16 mouse cellular contexts compared by ENCODE assay signal in the genomic region with DNA sequence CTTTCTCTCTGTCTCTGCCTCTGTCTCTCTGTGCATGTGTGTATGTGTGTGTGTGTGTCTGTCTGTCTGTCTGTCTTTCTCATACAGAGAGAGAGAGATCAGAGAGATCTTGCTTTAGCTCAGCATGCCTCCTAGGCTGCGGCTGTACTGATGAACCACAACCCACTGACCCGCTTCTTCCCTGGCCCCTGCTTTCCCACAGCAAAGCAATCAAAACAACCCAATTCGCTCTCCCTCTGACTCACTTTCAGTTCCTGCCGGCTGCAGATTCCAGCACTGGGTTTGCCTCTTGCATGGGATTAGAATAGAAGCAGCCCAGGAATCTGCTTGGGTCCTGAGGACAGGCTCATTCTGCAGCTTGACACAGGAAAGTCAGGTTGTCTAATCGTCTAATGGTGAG. TPM values are rescaled to one million over a fixed set of nuclear protein-coding genes. Genes with fewer than 3 reads are reported as not detected.
DNase-seq lines count a peak whose midpoint lies in the region; ATAC-seq and TF ChIP-seq lines count a peak whose summit lies in the region.
"Had no signal": no experiment of that assay in that cellular context is flagged by ENCODE, and none has a peak within 500 bp of the region (broad histone marks: within the 10 kb centered on the region; RNA-seq: fewer than 3 reads in every experiment).

No protein-coding gene starts in this region.

- H3K27ac ChIP-seq in heart, embryonic 14.5 days (replicated peaks in 1 of 2; ENCODE audit: control insufficient read depth in 1 of 2, insufficient read depth in 1 of 2, low read depth in 2 of 2, low read length in 2 of 2), result no peak overlapping the region
- peak overlapping the region; percentile 85 for H3K27ac ChIP-seq in embryonic fibroblast, embryonic 13.5 days (ENCODE audit: insufficient read depth, low read length)
- H3K27ac ChIP-seq: heart, embryonic 15.5 days; lung, embryonic 15.5 days had no signal

- H3K4me2 ChIP-seq in heart, embryonic 14.5 days (ENCODE audit: low read length), result 0 out of 2 replicates have a peak overlapping the region, but pooled peaks have one; percentile 4
- H3K4me2 ChIP-seq: heart, embryonic 15.5 days; lung, embryonic 15.5 days had no signal

- peak; percentile 25 for DNase-seq in adrenal gland, postnatal 14 days
- no peak for DNase-seq in adrenal gland, adult 18-20 months (ENCODE audit: low spot score in 2 of 2)
- no peak for DNase-seq in heart, postnatal 25 days (ENCODE audit: low spot score)
- DNase-seq in Muller cell, postnatal 12 days (ENCODE audit: inconsistent ontology term), result peak; percentile 84
- no peak for DNase-seq in layer of hippocampus, postnatal 25 days (ENCODE audit: extremely low spot score in 1 of 2, low spot score in 1 of 2)
- no peak for DNase-seq in B cell, adult 2 months
- DNase-seq: cerebellum, postnatal 25 days; kidney, adult 9 months; layer of hippocampus, postnatal 36 days; midbrain, embryonic 14.5 days; right cerebral cortex, postnatal 14 days had no signal

- H3K36me3 ChIP-seq in heart, embryonic 14.5 days (ENCODE audit: control insufficient read depth, insufficient read depth, low read length), result 0 out of 2 replicates have a peak, but pooled peaks cover 4% of the 10 kb centered on the region
- H3K36me3 ChIP-seq: heart, embryonic 15.5 days; lung, embryonic 15.5 days had no signal

- intact Hi-C loops in heart, postnatal 25 days (cut with DNase I), result loop anchor here (5.0 kb wide), 1 partner anchor 43 kb away; no protein-coding TSS in a partner anchor

- H3K4me1 ChIP-seq in heart, embryonic 14.5 days (ENCODE audit: control insufficient read depth in 2 of 2, insufficient read depth in 2 of 2, low read length in 2 of 2), result peaks cover 3 to 9% of the 10 kb centered on the region in 2 experiments; a peak in 2 of 4 replicates
- H3K4me1 ChIP-seq in embryonic fibroblast, embryonic 13.5 days (ENCODE audit: control insufficient read depth, insufficient read depth, low read length), result 0 out of 2 replicates have a peak, but pooled peaks cover 5% of the 10 kb centered on the region

- 21% methylated on average over 5 of the region's 5 CpGs for WGBS in heart, embryonic 14.5 days

- no peak overlapping the region for H3K4me3 ChIP-seq in heart, embryonic 14.5 days (ENCODE audit: control insufficient read depth in 1 of 2, insufficient read depth in 1 of 2, low read depth in 1 of 2, low read length in 2 of 2)
- no peak overlapping the region for H3K4me3 ChIP-seq in embryonic fibroblast, embryonic 13.5 days (ENCODE audit: insufficient read depth, low read length)
- H3K4me3 ChIP-seq: heart, embryonic 15.5 days; lung, embryonic 15.5 days had no signal

- TF ChIP-seq CTCF in embryonic fibroblast, embryonic 13.5 days (IDR thresholded peaks at IDR 0.05; ENCODE audit: borderline replicate concordance, insufficient read depth, low read length), result no peak

- no peak overlapping the region for H3K9ac ChIP-seq in heart, embryonic 14.5 days (ENCODE audit: low read length)
- H3K9ac ChIP-seq: heart, embryonic 15.5 days; lung, embryonic 15.5 days had no signal

- ATAC-seq in heart, embryonic 14.5 days (ENCODE audit: insufficient number of reproducible peaks, insufficient read depth, low FRiP score, low read depth), result no peak
- ATAC-seq: hindbrain, embryonic 16.5 days had no signal

- H3K27me3 ChIP-seq in heart, embryonic 14.5 days (ENCODE audit: control insufficient read depth, insufficient read depth, low read length), result no peaks in the 10 kb centered on the region
- H3K27me3 ChIP-seq: heart, embryonic 15.5 days; lung, embryonic 15.5 days had no signal

- H3K9me3 ChIP-seq in heart, embryonic 14.5 days (ENCODE audit: control insufficient read depth, low read length), result no peaks in the 10 kb centered on the region
- H3K9me3 ChIP-seq: heart, embryonic 15.5 days; lung, embryonic 15.5 days had no signal

- peak; percentile 10; the same call in 1 of the 2 replicates for TF ChIP-seq POLR2A in embryonic fibroblast, embryonic 13.5 days (IDR thresholded peaks at IDR 0.05; ENCODE audit: low read depth, low read length)

RNA-seq across cellular contexts. Expression of a gene that starts 46.1 kb away (rescaled TPM):
- 206 and 280 TPM in 2 replicates for total RNA-seq in adrenal gland, postnatal 14 days (2021)
- 100 to 1,000 TPM; 188 to 364 TPM for total RNA-seq in adrenal gland, adult 18-20 months (2021)
- polyA plus RNA-seq in heart, embryonic 14.5 days (2014; fragmentation: Nextera tagmentation; extraction: Ambion mirVana), result 2.6 and 3.1 TPM in 2 replicates
- 10 to 100 TPM; 19.8 to 24.4 TPM for total RNA-seq in heart, postnatal 25 days (2021)
- 167 and 171 TPM in 2 replicates for polyA plus RNA-seq in embryonic fibroblast, embryonic 13.5 days (2011; ENCODE audit: insufficient read length, low read depth, missing spikeins)
- total RNA-seq in layer of hippocampus, postnatal 25 days (2021), result 10 to 100 TPM; 47.6 to 48.4 TPM

Comparison
In these comparisons a context has a peak if more than half of its experiments do, and no peak if none do; other contexts are left out.
1. DNase-seq: peak in adrenal gland, postnatal 14 days (single experiment) and Muller cell, postnatal 12 days (single experiment); none in adrenal gland, adult 18-20 months (0 of 2), heart, postnatal 25 days (single experiment), layer of hippocampus, postnatal 25 days (0 of 2) and B cell, adult 2 months (0 of 2).